Mouse (Mus musculus) spleen, postnatal 14 days (tissue): Measurements from ENCODE around the gene Atp8b3.
A peak's percentile ranks its signal among the peaks of the same experiment; 100 is the strongest.

Source experiments
- DNase-seq, 2 experiments: peaks; one replicate each; pipeline ENCODE4 v3.0.0; 2021 to 2022; ENCODE audit warnings: low spot score in 2 of 2

The Atp8b3 gene

GRCm38 (mm10) chr10:80568876-80569275 lies 30.0 kb upstream of the Atp8b3 start:
- DNase-seq, result no peak

- DNase-seq, result peak; percentile 87 to 93
Measured at GRCm38 (mm10) chr10:80566375-80567092, 27.6 kb upstream of the Atp8b3 start.

GRCm38 (mm10) chr10:80561116-80561944 lies 22.4 kb upstream of the Atp8b3 start, which contains the start of gene Rexo1:
Rexo1 (minus strand) TSS chr10:80561560.
- DNase-seq, result peak; percentile 90 to 93

GRCm38 (mm10) chr10:80560621-80561020 lies 21.7 kb upstream of the Atp8b3 start:
- DNase-seq, result no peak

GRCm38 (mm10) chr10:80559431-80559830 lies 20.5 kb upstream of the Atp8b3 start:
- no peak for DNase-seq

- peak; percentile 69 to 83 for DNase-seq
Measured at GRCm38 (mm10) chr10:80557346-80557965, 18.5 kb upstream of the Atp8b3 start.

GRCm38 (mm10) chr10:80553997-80554396 lies 15.1 kb upstream of the Atp8b3 start:
- DNase-seq, result no peak

- peak; percentile 48 to 50 for DNase-seq
Measured at GRCm38 (mm10) chr10:80553575-80553974, 14.7 kb upstream of the Atp8b3 start.

- DNase-seq, result no peak
Measured at GRCm38 (mm10) chr10:80552364-80552763, 13.4 kb upstream of the Atp8b3 start.

GRCm38 (mm10) chr10:80549279-80549678 lies 10.4 kb upstream of the Atp8b3 start:
- no peak for DNase-seq

- peak; percentile 46 to 60 for DNase-seq
Measured at GRCm38 (mm10) chr10:80548428-80549006, 9.6 kb upstream of the Atp8b3 start.

- DNase-seq, result no peak
Measured at GRCm38 (mm10) chr10:80547539-80547938, 8.6 kb upstream of the Atp8b3 start.

- no peak for DNase-seq
Measured at GRCm38 (mm10) chr10:80546945-80547344, 8.0 kb upstream of the Atp8b3 start.

GRCm38 (mm10) chr10:80545590-80545989 lies 6.7 kb upstream of the Atp8b3 start:
- DNase-seq, result no peak

- DNase-seq, result no peak
Measured at GRCm38 (mm10) chr10:80543873-80544272, 4.9 kb upstream of the Atp8b3 start.

- DNase-seq, result no peak
Measured at GRCm38 (mm10) chr10:80539493-80539892, 569 bp upstream of the Atp8b3 start.

GRCm38 (mm10) chr10:80538180-80538579 lies 744 bp downstream of the Atp8b3 start:
- no peak for DNase-seq

GRCm38 (mm10) chr10:80535711-80536110 lies 3.2 kb downstream of the Atp8b3 start:
- DNase-seq, result peak; percentile 51 to 68

- peak; percentile 74 to 76 for DNase-seq
Measured at GRCm38 (mm10) chr10:80535071-80535470, 3.9 kb downstream of the Atp8b3 start.

- DNase-seq, result peak; percentile 57 to 61
Measured at GRCm38 (mm10) chr10:80533704-80534103, 5.2 kb downstream of the Atp8b3 start.

- DNase-seq, result no peak
Measured at GRCm38 (mm10) chr10:80532783-80533182, 6.1 kb downstream of the Atp8b3 start.

- DNase-seq, result no peak
Measured at GRCm38 (mm10) chr10:80526172-80526571, 12.8 kb downstream of the Atp8b3 start.
